ENCODE assay signal across 20 mouse cellular contexts in genomic region chr11:60004716-60005115, GRCm38 (mm10). TPM values are rescaled to one million over a fixed set of nuclear protein-coding genes. Genes with fewer than 3 reads are reported as not detected.
DNase-seq lines count a peak whose midpoint lies in the region; TF ChIP-seq lines count a peak whose summit lies in the region.
"Had no signal": no experiment of that assay in that cellular context is flagged by ENCODE, and none has a peak within 500 bp of the region (broad histone marks: within the 10 kb centered on the region; RNA-seq: fewer than 3 reads in every experiment).

No protein-coding gene starts in this region.

- H3K27me3 ChIP-seq in liver, adult 2 months (ENCODE audit: control insufficient read depth, insufficient read depth, low read length): no peaks in the 10 kb centered on the region
- H3K27me3 ChIP-seq in kidney, adult 2 months (replicated peaks; ENCODE audit: control insufficient read depth, insufficient read depth, low read length): no peaks in the 10 kb centered on the region
- H3K27me3 ChIP-seq: embryonic facial prominence, embryonic 15.5 days; heart, embryonic 15.5 days had no signal

- intact Hi-C loops in left cerebral cortex, postnatal 4 days (cut with DNase I): no loop called here

- peaks cover 29% of the 10 kb centered on the region for H3K79me2 ChIP-seq in liver, adult 2 months (ENCODE audit: control insufficient read depth, insufficient read depth, low read length)

- TF ChIP-seq POLR2A in liver, adult 2 months (IDR thresholded peaks at IDR 0.05; ENCODE audit: extremely low read depth, insufficient read depth, low read length): no peak
- no peak for TF ChIP-seq POLR2A in cortical plate, adult 2 months (IDR thresholded peaks at IDR 0.05; ENCODE audit: extremely low read depth, insufficient read depth, low read length)
- TF ChIP-seq POLR2A in kidney, adult 2 months (IDR thresholded peaks at IDR 0.05; ENCODE audit: low read depth, low read length): no peak

- peaks cover 2% of the 10 kb centered on the region; the same call in 1 of the 2 replicates for H3K36me3 ChIP-seq in liver, adult 2 months (ENCODE audit: control insufficient read depth, insufficient read depth, low read length)
- H3K36me3 ChIP-seq in kidney, adult 2 months (ENCODE audit: control insufficient read depth, insufficient read depth, low read length): no peaks in the 10 kb centered on the region
- H3K36me3 ChIP-seq: embryonic facial prominence, embryonic 15.5 days; forebrain, embryonic 10.5 days; heart, embryonic 15.5 days; hindbrain, embryonic 10.5 days had no signal

- H3K9ac ChIP-seq in liver, adult 2 months (ENCODE audit: low read depth, low read length): no peak overlapping the region
- H3K9ac ChIP-seq: embryonic facial prominence, embryonic 15.5 days; heart, embryonic 15.5 days; hindbrain, embryonic 14.5 days had no signal

- DNase-seq in left cerebral cortex, adult 11 months (ENCODE audit: low spot score): peak; percentile 26
- no peak for DNase-seq in left cerebral cortex, postnatal 4 days
- DNase-seq in liver, adult 2 months (ENCODE audit: extremely low read depth, low read depth, low spot score): peak; percentile 82
- no peak for DNase-seq in liver
- no peak for DNase-seq in kidney, adult 2 months
- DNase-seq: adrenal gland, adult 2 months; adrenal gland, postnatal 25 days; cerebellum, adult 2 months; cerebellum, postnatal 10 days; embryo, embryonic 11 days; gastrocnemius, postnatal 14 days; heart, adult 2 months; heart, postnatal 14 days had no signal

- WGBS in liver, adult 2 months: 31% methylated on average over 6 of the region's 6 CpGs
- WGBS in kidney, adult 2 months: 81% methylated on average over 6 of the region's 6 CpGs

- H3K4me1 ChIP-seq in liver, adult 2 months (ENCODE audit: control insufficient read depth, insufficient read depth, low read length): 0 out of 2 replicates have a peak, but pooled peaks cover 3% of the 10 kb centered on the region
- peaks cover 3% of the 10 kb centered on the region; the same call in 1 of the 2 replicates for H3K4me1 ChIP-seq in cortical plate, adult 2 months (ENCODE audit: control insufficient read depth, insufficient read depth, low read length)
- no peaks in the 10 kb centered on the region for H3K4me1 ChIP-seq in kidney, adult 2 months (ENCODE audit: control insufficient read depth, insufficient read depth, low read length)
- H3K4me1 ChIP-seq: embryonic facial prominence, embryonic 15.5 days; heart, embryonic 15.5 days had no signal

- H3K27ac ChIP-seq in liver, adult 2 months (replicated peaks; ENCODE audit: insufficient read depth, low read depth, low read length): peak overlapping the region; percentile 50
- H3K27ac ChIP-seq in cortical plate, adult 2 months (ENCODE audit: insufficient read depth, low read length): peak overlapping the region; percentile 72; the same call in 1 of the 2 replicates
- no peak overlapping the region for H3K27ac ChIP-seq in kidney, adult 2 months (ENCODE audit: insufficient read depth, low read depth, low read length)
- H3K27ac ChIP-seq: embryonic facial prominence, embryonic 15.5 days; forebrain, embryonic 10.5 days; heart, adult 2 months; heart, embryonic 15.5 days; hindbrain, embryonic 10.5 days; hindbrain, embryonic 14.5 days had no signal

- no peak for TF ChIP-seq CTCF in liver, adult 2 months (IDR thresholded peaks at IDR 0.05; ENCODE audit: low read depth, low read length)
- no peak for TF ChIP-seq CTCF in cortical plate, adult 2 months (IDR thresholded peaks at IDR 0.05; ENCODE audit: extremely low read depth, insufficient read depth, low read length)
- TF ChIP-seq CTCF in kidney, adult 2 months (conservative IDR thresholded peaks at IDR 0.05; ENCODE audit: insufficient read depth, insufficient read length, low read depth, low read length): no peak

- no peak overlapping the region for H3K4me3 ChIP-seq in liver, adult 2 months (ENCODE audit: insufficient read depth, low read depth, low read length)
- H3K4me3 ChIP-seq in cortical plate, adult 2 months (ENCODE audit: insufficient read depth, low read length): no peak overlapping the region
- H3K4me3 ChIP-seq in kidney, adult 2 months (ENCODE audit: insufficient read depth, low read depth, low read length): no peak overlapping the region
- H3K4me3 ChIP-seq: embryonic facial prominence, embryonic 15.5 days; erythroblast, embryonic 14.5 days; forebrain, embryonic 10.5 days; heart, adult 2 months; heart, embryonic 15.5 days; hindbrain, embryonic 10.5 days had no signal

RNA-seq across cellular contexts. Expression of gene Rasd1, which starts 40.0 kb away (rescaled TPM):
- 1 to 10 TPM; 1.3 to 1.5 TPM for total RNA-seq in left cerebral cortex, postnatal 4 days (2021)
- total RNA-seq in liver, adult 2 months (2014; rRNA removed): 0.13 and 0.18 TPM in 2 replicates
- polyA plus RNA-seq in liver, adult 2 months (2012; rRNA removed): 0.15 TPM in 2 replicates
- 3.7 and 7.9 TPM in 2 replicates for polyA plus RNA-seq in cortical plate, adult 2 months (2012; rRNA removed)
- polyA plus RNA-seq in kidney, adult 2 months (2012; rRNA removed): 7.2 and 8.9 TPM in 2 replicates
- polyA plus RNA-seq: erythroblast, embryonic 14.5 days had no signal

RNA-seq across cellular contexts. Expression of gene Pemt, which starts 41.6 kb away (rescaled TPM):
- 1 to 10 TPM; 6.7 to 7.5 TPM for total RNA-seq in left cerebral cortex, postnatal 4 days (2021)
- total RNA-seq in liver, adult 2 months (2014; rRNA removed): 432 and 472 TPM in 2 replicates
- 1,369 and 1,396 TPM in 2 replicates for polyA plus RNA-seq in liver, adult 2 months (2012; rRNA removed)
- polyA plus RNA-seq in cortical plate, adult 2 months (2012; rRNA removed): 7.1 TPM in 2 replicates
- 7.1 and 8.7 TPM in 2 replicates for polyA plus RNA-seq in kidney, adult 2 months (2012; rRNA removed)

RNA-seq across cellular contexts. Expression of gene Med9, which starts 56.7 kb away (rescaled TPM):
- 10 to 100 TPM; 23.8 to 25.2 TPM for total RNA-seq in left cerebral cortex, postnatal 4 days (2021)
- total RNA-seq in liver, adult 2 months (2014; rRNA removed): 4.2 and 4.4 TPM in 2 replicates
- polyA plus RNA-seq in liver, adult 2 months (2012; rRNA removed): 7.3 and 7.8 TPM in 2 replicates
- 42.7 and 44.2 TPM in 2 replicates for polyA plus RNA-seq in cortical plate, adult 2 months (2012; rRNA removed)
- polyA plus RNA-seq in kidney, adult 2 months (2012; rRNA removed): 20.4 and 25.7 TPM in 2 replicates

Comparison
In these comparisons a context has a peak if more than half of its experiments do, and no peak if none do; other contexts are left out.
1. DNase-seq: peak in left cerebral cortex, adult 11 months (single experiment) and liver, adult 2 months (single experiment); none in left cerebral cortex, postnatal 4 days (single experiment), liver (single experiment) and kidney, adult 2 months (single experiment).
2. RNA of gene Pemt, which starts 41.6 kb away (polyA plus RNA-seq): 1,369 to 1,396 TPM in liver, adult 2 months; 7.1 to 8.7 TPM in kidney, adult 2 months and 7.1 TPM in cortical plate, adult 2 months; every median in the first group is over 100 times any median in the second.